Mouse (Mus musculus) G1E (cell line): ENCODE results near the gene Fam50b. TPM values are rescaled to one million over a fixed set of nuclear protein-coding genes. Genes with fewer than 3 reads are reported as not detected.

ENCODE experiments used
- ATAC-seq: 2 replicates; pipeline ENCODE4 v1.8.0; 2016; ENCODE audit warnings: mild to moderate bottlenecking; ENCODE audit not compliant: insufficient number of reproducible peaks, poor library complexity, low FRiP score, severe bottlenecking; ENCODE audit errors: extremely low read depth
- DNase-seq: peaks from one replicate; pipeline ENCODE4 v3.0.0; 2012; ENCODE audit warnings: low spot score
- H3K27me3 ChIP-seq: 2 replicates; pipeline ENCODE4 v1.6.1; 2012; ENCODE audit warnings: mild to moderate bottlenecking, low read length, inconsistent platforms; ENCODE audit not compliant: insufficient read depth
- H3K36me3 ChIP-seq: replicated peaks from 2 replicates; pipeline ENCODE3; 2012; ENCODE audit warnings: mild to moderate bottlenecking, inconsistent platforms
- H3K4me1 ChIP-seq: 2 replicates; pipeline ENCODE4 v1.6.1; 2012; ENCODE audit warnings: low read depth, low read length, inconsistent platforms, mixed read lengths; ENCODE audit not compliant: insufficient read depth
- H3K4me3 ChIP-seq: 2 replicates; pipeline ENCODE4 v1.5.1; 2012; ENCODE audit warnings: low read depth, mild to moderate bottlenecking, inconsistent platforms, low read length, moderate library complexity, mixed read lengths
- H3K9me3 ChIP-seq: replicated peaks from 2 replicates; pipeline ENCODE4 v1.6.1; 2012; ENCODE audit warnings: inconsistent platforms
- CTCF ChIP-seq: IDR thresholded peaks from 2 replicates; pipeline ENCODE4 v1.5.1; 2012; ENCODE audit warnings: low read depth, low read length, inconsistent platforms, mixed read lengths
- GATA1 ChIP-seq: IDR thresholded peaks from 2 replicates; pipeline ENCODE4 v1.6.1; 2012; ENCODE audit warnings: borderline replicate concordance, low read length, inconsistent platforms, mixed read lengths
- GATA2 ChIP-seq: IDR thresholded peaks from 2 replicates; pipeline ENCODE4 v1.6.1; 2012; ENCODE audit warnings: low read depth, low read length, inconsistent platforms, borderline replicate concordance
- POLR2AphosphoS5 ChIP-seq: IDR thresholded peaks from 2 replicates; pipeline ENCODE4 v1.6.1; 2012; ENCODE audit warnings: low read depth, low read length, inconsistent platforms; ENCODE audit not compliant: insufficient replicate concordance
- TAL1 ChIP-seq: conservative IDR thresholded peaks from 2 replicates; pipeline ENCODE4 v1.6.1; 2012; ENCODE audit warnings: low read depth, low read length, inconsistent platforms, mixed read lengths
- polyA plus RNA-seq: library from polyadenylated mRNA; stranded (reverse); fragments of >175 nt; gene quantifications from 2 replicates; pipeline ENCODE4 v1.2.3, GENCODE M21; 2012
- total RNA-seq, 2 experiments: library from RNA; stranded (forward) in 1 of 2; stranded (reverse) in 1 of 2; fragments of 200-1000 nt in 1 of 2; fragments of >200 nt in 1 of 2; fragmentation: Nextera tagmentation in 1 of 2; gene quantifications; 2 replicates each; pipeline ENCODE4 v1.2.3; 2014 to 2017

Fam50b gene
- total and polyA plus RNA-seq, 3 experiments = not detected

- Histone ChIP-seq H3K4me1 (peaks cover 3% of the 10 kb centered on the region; the same call in 1 of the 2 replicates), H3K27me3 (peaks cover 21% of the 10 kb centered on the region), H3K36me3 (no peaks in the 10 kb centered on the region), H3K4me3 (no peak overlapping the region), H3K9me3 (no peaks in the 10 kb centered on the region)
- no peak for TF ChIP-seq CTCF
- TF ChIP-seq TAL1 = no peak
- no peak for TF ChIP-seq GATA2
- TF ChIP-seq GATA1 = no peak
- TF ChIP-seq POLR2AphosphoS5 = no peak
- DNase-seq = no peak
- no peak for ATAC-seq
Measured at GRCm38 (mm10) chr13:34712881-34713280, 21.8 kb upstream of the Fam50b start.

DNA sequence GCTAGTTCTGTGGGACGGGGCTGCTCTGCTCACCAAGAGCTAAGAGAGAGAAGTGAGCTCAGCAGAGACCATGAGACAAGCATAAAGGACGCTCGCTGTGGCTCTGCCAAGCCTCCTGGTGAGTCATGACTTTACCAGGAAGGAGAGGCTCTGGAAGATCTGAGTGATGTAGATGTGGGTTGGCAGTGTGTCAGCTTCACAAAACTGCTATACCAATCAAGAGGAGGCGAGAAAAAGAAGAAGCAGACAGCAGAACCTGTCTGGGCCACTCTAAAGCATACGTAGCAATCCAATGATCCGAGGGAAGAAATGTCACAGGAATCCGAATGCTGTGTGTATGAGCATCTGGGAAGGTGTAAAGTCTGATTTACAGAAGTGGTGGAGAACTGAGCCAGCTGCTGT is 19.2 kb upstream of the Fam50b start:
- ATAC-seq (no peak), DNase-seq (no peak)
- Histone ChIP-seq H3K9me3 (no peaks in the 10 kb centered on the region), H3K27me3 (peaks cover 25% of the 10 kb centered on the region), H3K4me3 (no peak overlapping the region), H3K36me3 (no peaks in the 10 kb centered on the region), H3K4me1 (peaks cover 3% of the 10 kb centered on the region; the same call in 1 of the 2 replicates)
- TF ChIP-seq GATA2 (no peak), TAL1 (no peak), POLR2AphosphoS5 (no peak), CTCF (no peak), GATA1 (no peak)

- Histone ChIP-seq H3K27me3 (peaks cover 22% of the 10 kb centered on the region; the same call in 1 of the 2 replicates), H3K4me1 (no peaks in the 10 kb centered on the region), H3K9me3 (no peaks in the 10 kb centered on the region), H3K4me3 (no peak overlapping the region), H3K36me3 (no peaks in the 10 kb centered on the region)
- TF ChIP-seq GATA1 (no peak), POLR2AphosphoS5 (no peak), TAL1 (no peak), CTCF (no peak), GATA2 (no peak)
- ATAC-seq = no peak
- DNase-seq = no peak
Measured at GRCm38 (mm10) chr13:34724831-34725592, 9.6 kb upstream of the Fam50b start.

DNA sequence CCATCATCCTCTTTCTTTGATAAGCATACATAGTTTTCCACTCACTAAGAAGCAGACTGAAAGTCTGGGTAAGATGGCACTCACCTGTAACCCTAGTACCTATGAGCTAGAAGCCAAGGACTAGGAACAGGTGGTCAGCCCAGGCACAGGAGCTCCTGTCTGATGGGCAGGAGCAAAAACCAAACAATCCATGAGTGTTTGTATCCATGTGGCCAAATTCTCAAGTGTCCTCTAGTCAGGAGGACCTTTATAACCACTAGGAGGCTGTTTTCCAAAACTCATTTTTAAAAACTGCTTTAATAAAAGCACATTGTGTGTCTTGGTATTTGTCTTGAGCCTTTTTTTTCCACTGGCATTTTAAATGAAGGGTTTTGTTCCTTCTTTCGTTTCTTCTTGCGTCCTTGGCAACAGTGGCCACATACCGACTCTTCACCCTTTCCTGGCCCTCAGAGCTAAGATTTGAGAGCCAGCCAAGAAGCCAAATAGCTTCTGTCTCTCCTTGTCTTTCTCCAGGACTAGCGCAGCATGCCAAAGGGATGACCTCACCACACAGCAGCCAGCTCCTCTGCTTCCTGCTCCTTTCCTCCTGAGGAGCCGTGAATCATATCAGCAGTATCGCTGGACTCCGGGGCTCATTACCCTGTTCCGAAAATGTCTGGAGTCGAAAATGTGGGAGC is 8.7 kb upstream of the Fam50b start:
- no peak for TF ChIP-seq CTCF
- TF ChIP-seq TAL1 = no peak
- TF ChIP-seq POLR2AphosphoS5 = no peak
- no peak for TF ChIP-seq GATA2
- TF ChIP-seq GATA1 = no peak

GRCm38 (mm10) chr13:34726477-34726805 is 8.2 kb upstream of the Fam50b start:
- Histone ChIP-seq H3K36me3 (no peaks in the 10 kb centered on the region), H3K4me1 (no peaks in the 10 kb centered on the region), H3K9me3 (no peaks in the 10 kb centered on the region), H3K27me3 (peaks cover 20% of the 10 kb centered on the region; the same call in 1 of the 2 replicates), H3K4me3 (no peak overlapping the region)
- ATAC-seq = no peak
- DNase-seq = no peak
- TF ChIP-seq GATA2 (no peak), GATA1 (no peak), TAL1 (no peak), POLR2AphosphoS5 (no peak), CTCF (no peak)

More for the DNA sequence above, 8.7 kb upstream of the Fam50b start:
- ATAC-seq (no peak), DNase-seq (no peak)
- Histone ChIP-seq H3K4me3 (no peak overlapping the region), H3K9me3 (no peaks in the 10 kb centered on the region), H3K27me3 (peaks cover 22% of the 10 kb centered on the region; the same call in 1 of the 2 replicates), H3K36me3 (no peaks in the 10 kb centered on the region), H3K4me1 (no peaks in the 10 kb centered on the region)

- Histone ChIP-seq H3K4me3 (no peak overlapping the region), H3K36me3 (no peaks in the 10 kb centered on the region), H3K4me1 (no peaks in the 10 kb centered on the region), H3K27me3 (peaks cover 17% of the 10 kb centered on the region; the same call in 1 of the 2 replicates), H3K9me3 (no peaks in the 10 kb centered on the region)
- ATAC-seq = no peak
- TF ChIP-seq CTCF (no peak), TAL1 (no peak), GATA2 (no peak), POLR2AphosphoS5 (no peak), GATA1 (no peak)
- DNase-seq = no peak
Measured at GRCm38 (mm10) chr13:34727060-34727459, 7.6 kb upstream of the Fam50b start.
